ENCODE assay signal across 8 mouse cellular contexts in genomic region chr4:151988342-151989109, GRCm38 (mm10). TPM values are rescaled to one million over a fixed set of nuclear protein-coding genes. Genes with fewer than 3 reads are reported as not detected.
DNase-seq lines count a peak whose midpoint lies in the region; ATAC-seq and TF ChIP-seq lines count a peak whose summit lies in the region.

TSS of gene Thap3 (minus strand) at chr4:151988997.

- H3K4me2 ChIP-seq in forebrain, postnatal 0 days (ENCODE audit: low read depth) = peak within 1 kb of the TSS; percentile 66
- peak within 1 kb of the TSS; percentile 81 for H3K4me2 ChIP-seq in lung, postnatal 0 days (replicated peaks; ENCODE audit: low read depth, low read length)

- H3K27ac ChIP-seq in forebrain, postnatal 0 days (ENCODE audit: low read depth, low read length) = peak within 1 kb of the TSS; percentile 90
- peak within 1 kb of the TSS; percentile 76 for H3K27ac ChIP-seq in lung, postnatal 0 days (ENCODE audit: low read length)

- peak; percentile 36 for DNase-seq in G1E (ENCODE audit: low spot score)
- peak; percentile 75 for DNase-seq in cerebellum, adult 11 months
- peak; percentile 83 for DNase-seq in forebrain, postnatal 0 days
- peak; percentile 85 for DNase-seq in heart, postnatal 4 days
- DNase-seq in layer of hippocampus, adult 8-10 months (ENCODE audit: low spot score in 2 of 2) = peak in 1 of 2 experiments; percentile 72
- DNase-seq in lung, postnatal 0 days (ENCODE audit: low spot score) = peak; percentile 63
- DNase-seq in ovary, postnatal 10 days (ENCODE audit: low spot score) = peak; percentile 61
- peak; percentile 92 for DNase-seq in thymus, postnatal 14 days

- 2% methylated on average over 54 of the region's 54 CpGs for WGBS in forebrain, postnatal 0 days
- WGBS in lung, postnatal 0 days = 1% methylated on average over 50 of the region's 54 CpGs

- no peak for TF ChIP-seq EP300 in lung, postnatal 0 days (IDR thresholded peaks at IDR 0.05)

- H3K36me3 ChIP-seq in G1E (replicated peaks) = peaks cover 37% of the 10 kb centered on the region
- peaks cover 24% of the 10 kb centered on the region for H3K36me3 ChIP-seq in forebrain, postnatal 0 days (ENCODE audit: insufficient read depth)
- peaks cover 18% of the 10 kb centered on the region; the same call in 1 of the 2 replicates for H3K36me3 ChIP-seq in lung, postnatal 0 days (ENCODE audit: insufficient read depth, low read length)

- peaks cover 44% of the 10 kb centered on the region for H3K4me1 ChIP-seq in G1E (ENCODE audit: insufficient read depth, low read depth, low read length)
- H3K4me1 ChIP-seq in forebrain, postnatal 0 days (ENCODE audit: insufficient read depth) = peaks cover 5% of the 10 kb centered on the region; the same call in 1 of the 2 replicates
- peaks cover 11% of the 10 kb centered on the region for H3K4me1 ChIP-seq in lung, postnatal 0 days (ENCODE audit: insufficient read depth, low read depth, low read length)

- peaks cover 70% of the 10 kb centered on the region for H3K27me3 ChIP-seq in G1E (ENCODE audit: insufficient read depth, low read length)
- H3K27me3 ChIP-seq in forebrain, postnatal 0 days (ENCODE audit: insufficient read depth, low read length) = no peaks in the 10 kb centered on the region
- no peaks in the 10 kb centered on the region for H3K27me3 ChIP-seq in lung, postnatal 0 days (replicated peaks; ENCODE audit: insufficient read depth, low read length)

- H3K9me3 ChIP-seq in G1E (replicated peaks) = no peaks in the 10 kb centered on the region
- H3K9me3 ChIP-seq in forebrain, postnatal 0 days (ENCODE audit: low read length) = no peaks in the 10 kb centered on the region
- H3K9me3 ChIP-seq in lung, postnatal 0 days (ENCODE audit: low read length) = no peaks in the 10 kb centered on the region

- ATAC-seq in G1E (ENCODE audit: extremely low read depth, insufficient number of reproducible peaks, low FRiP score, poor library complexity, severe bottlenecking) = no peak
- ATAC-seq in forebrain, postnatal 0 days = peak; percentile 88
- ATAC-seq in lung, postnatal 0 days = peak; percentile 67

- H3K9ac ChIP-seq in forebrain, postnatal 0 days = peak within 1 kb of the TSS; percentile 93
- H3K9ac ChIP-seq in lung, postnatal 0 days (replicated peaks; ENCODE audit: low read depth) = peak within 1 kb of the TSS; percentile 78

- peak within 1 kb of the TSS; percentile 77 for H3K4me3 ChIP-seq in G1E (ENCODE audit: low read depth, low read length)
- H3K4me3 ChIP-seq in forebrain, postnatal 0 days (ENCODE audit: low read depth, low read length) = peak within 1 kb of the TSS; percentile 72
- H3K4me3 ChIP-seq in lung, postnatal 0 days (ENCODE audit: low read depth, low read length) = peak within 1 kb of the TSS; percentile 85

- TF ChIP-seq CTCF in G1E (IDR thresholded peaks at IDR 0.05; ENCODE audit: low read depth, low read length) = no peak
- 0 out of 2 replicates have a peak, but pooled peaks have one; percentile 3 for TF ChIP-seq CTCF in forebrain, postnatal 0 days (IDR thresholded peaks at IDR 0.05; ENCODE audit: low read depth)
- no peak for TF ChIP-seq CTCF in lung, postnatal 0 days (IDR thresholded peaks at IDR 0.05)

RNA-seq across cellular contexts. Expression of gene Thap3, which starts in this region (rescaled TPM):
- total RNA-seq in G1E (2014; fragmentation: Nextera tagmentation) (2.0 and 3.0 TPM in 2 replicates), G1E (2017) (0.82 and 1.6 TPM in 2 replicates)
- polyA plus RNA-seq in G1E (2012) = 4.2 and 5.5 TPM in 2 replicates
- total RNA-seq in forebrain, postnatal 0 days (2014; rRNA removed) = 19.7 and 22.3 TPM in 2 replicates
- polyA plus RNA-seq in forebrain, postnatal 0 days (2015; fragmentation: Nextera tagmentation; extraction: Ambion mirVana) = 48.8 and 52.2 TPM in 2 replicates
- 10 to 100 TPM; 11.7 to 13.4 TPM for total RNA-seq in heart, postnatal 4 days (2021)
- total RNA-seq in layer of hippocampus, adult 8-10 months (2022) = 10 to 100 TPM; 22.0 to 32.0 (median 30.5) TPM
- 31.0 and 33.3 TPM in 2 replicates for polyA plus RNA-seq in lung, postnatal 0 days (2015; fragmentation: Nextera tagmentation; extraction: Ambion mirVana)
